Mouse (Mus musculus) ES-E14 (cell line): ENCODE data around the gene Serpinf2.

Source experiments
- CHD2 ChIP-seq: IDR thresholded peaks from 2 replicates; pipeline ENCODE4 v1.6.1; 2014; ENCODE audit warnings: mild to moderate bottlenecking, low read depth, low read length, inconsistent platforms
- MAFK ChIP-seq: IDR thresholded peaks from 2 replicates; pipeline ENCODE4 v1.6.1; 2014; ENCODE audit warnings: mild to moderate bottlenecking, low read depth, low read length, inconsistent platforms; ENCODE audit not compliant: insufficient read depth
- ZC3H11A ChIP-seq: IDR thresholded peaks from 2 replicates; pipeline ENCODE4 v1.6.1; 2012; ENCODE audit warnings: low read depth, mild to moderate bottlenecking, inconsistent platforms, low read length, borderline replicate concordance
- ZNF384 ChIP-seq: IDR thresholded peaks from 2 replicates; pipeline ENCODE4 v1.6.1; 2012; ENCODE audit warnings: low read depth, low read length, inconsistent platforms

GRCm38 (mm10) chr11:75473376-75473775, 34.0 kb upstream of the Serpinf2 start:
- TF ChIP-seq ZC3H11A = no peak
- TF ChIP-seq ZNF384 = no peak
- no peak for TF ChIP-seq CHD2
- no peak for TF ChIP-seq MAFK
